Mouse (Mus musculus): ENCODE data around the gene Slc17a7.

The Slc17a7 gene

DNA sequence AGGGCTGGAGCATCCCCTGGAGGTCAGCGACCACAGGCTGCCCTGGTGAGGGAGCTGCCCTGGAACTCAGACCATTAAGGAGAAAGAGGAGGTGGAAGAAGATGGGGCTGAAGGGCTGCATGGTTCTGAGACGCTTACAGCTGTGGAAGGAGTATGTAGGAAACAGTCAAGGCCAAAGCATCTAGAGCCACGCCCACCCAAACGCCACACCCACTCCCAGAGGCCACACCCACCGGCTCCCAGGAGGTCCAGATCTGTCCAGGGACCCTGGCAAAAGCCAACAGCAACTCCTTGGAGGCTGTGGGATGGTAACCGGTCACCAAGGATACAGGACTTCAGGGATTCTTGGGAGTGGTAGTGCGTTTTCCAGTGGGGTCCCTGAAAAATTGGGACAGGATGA lies 14.8 kb downstream of the Slc17a7 start:
- no peak for DNase-seq (ENCODE audit: low spot score)

GRCm38 (mm10) chr7:45179469-45179868 lies 15.7 kb downstream of the Slc17a7 start, which contains the start of gene Gfy:
Gene Gfy, minus strand, starts transcription at chr7:45179569.
- no peak for DNase-seq (ENCODE audit: low spot score)

GRCm38 (mm10) chr7:45180896-45181477 lies 17.2 kb downstream of the Slc17a7 start, which contains the start of gene Pth2:
Gene Pth2, plus strand, starts transcription at chr7:45180995.
- no peak for DNase-seq (ENCODE audit: low spot score)

GRCm38 (mm10) chr7:45181540-45181939 lies 17.8 kb downstream of the Slc17a7 start:
- no peak for DNase-seq (ENCODE audit: low spot score)

DNA sequence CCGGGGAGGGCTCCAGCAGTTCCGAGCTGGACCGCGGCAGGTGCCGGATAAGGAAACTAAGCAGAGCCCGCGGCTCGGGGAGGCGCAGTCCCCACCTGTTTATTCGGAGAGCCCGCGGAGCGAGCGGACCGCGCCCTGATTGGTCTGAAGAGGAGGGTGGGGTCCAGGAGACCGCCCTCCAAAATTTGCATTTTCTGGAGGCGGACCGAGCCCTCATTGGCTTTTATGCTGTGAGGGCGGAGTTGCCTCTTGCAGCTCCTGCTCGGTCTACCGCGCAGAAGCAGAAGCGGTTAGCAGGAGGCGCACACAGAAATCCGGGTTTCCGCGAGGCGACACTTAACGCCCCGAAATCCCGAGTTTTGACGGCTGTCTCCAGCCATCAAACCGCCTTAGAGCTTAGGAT lies 18.5 kb downstream of the Slc17a7 start:
- peak; percentile 59 for DNase-seq (ENCODE audit: low spot score)

- DNase-seq (ENCODE audit: low spot score): no peak
Observed at GRCm38 (mm10) chr7:45182606-45183005, 18.9 kb downstream of the Slc17a7 start.

- DNase-seq (ENCODE audit: low spot score): no peak
Observed at GRCm38 (mm10) chr7:45183672-45184071, 19.9 kb downstream of the Slc17a7 start.

DNA sequence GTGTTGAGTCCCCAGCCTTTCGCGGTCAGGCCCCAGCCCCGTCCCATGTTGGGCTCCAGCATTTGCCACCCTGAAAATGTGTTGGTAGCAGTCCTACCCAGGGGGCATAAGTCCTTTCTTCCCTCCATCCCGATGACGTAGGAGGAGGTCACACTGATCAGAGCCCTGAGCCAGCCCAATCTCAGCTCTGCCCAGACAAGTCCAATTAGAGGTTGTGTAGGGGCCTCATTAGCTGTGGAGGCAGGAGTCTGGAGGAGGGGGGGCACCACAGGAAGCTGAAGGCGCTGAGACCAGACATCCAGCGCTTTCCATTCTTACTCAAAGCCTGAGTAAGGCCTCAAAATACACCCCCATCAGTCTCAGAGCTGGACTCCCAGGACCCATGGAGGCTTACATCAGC lies 22.2 kb downstream of the Slc17a7 start:
- DNase-seq (ENCODE audit: low spot score): no peak

DNA sequence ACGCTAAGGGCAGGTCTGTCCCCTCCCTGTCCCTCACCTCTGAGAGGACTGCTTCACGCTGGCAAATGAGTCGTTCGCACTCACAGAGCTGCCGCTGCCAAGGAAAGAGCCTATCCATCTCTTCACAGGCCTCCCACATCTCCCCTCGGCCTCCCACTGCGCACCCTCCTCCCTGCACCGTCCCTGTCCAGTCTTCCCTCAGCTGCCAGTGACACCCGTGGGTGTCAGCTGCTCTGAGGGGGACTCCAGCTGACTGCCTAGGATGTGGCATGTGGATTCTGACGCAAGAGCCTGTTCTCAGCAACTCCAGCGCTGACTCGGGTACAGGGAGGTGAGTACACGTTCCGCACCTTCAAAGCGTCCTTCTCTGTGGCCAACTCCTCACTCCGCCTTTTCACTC lies 25.9 kb downstream of the Slc17a7 start:
- no peak for DNase-seq (ENCODE audit: low spot score)

GRCm38 (mm10) chr7:45190186-45190585 lies 26.4 kb downstream of the Slc17a7 start:
- DNase-seq (ENCODE audit: low spot score): no peak

DNA sequence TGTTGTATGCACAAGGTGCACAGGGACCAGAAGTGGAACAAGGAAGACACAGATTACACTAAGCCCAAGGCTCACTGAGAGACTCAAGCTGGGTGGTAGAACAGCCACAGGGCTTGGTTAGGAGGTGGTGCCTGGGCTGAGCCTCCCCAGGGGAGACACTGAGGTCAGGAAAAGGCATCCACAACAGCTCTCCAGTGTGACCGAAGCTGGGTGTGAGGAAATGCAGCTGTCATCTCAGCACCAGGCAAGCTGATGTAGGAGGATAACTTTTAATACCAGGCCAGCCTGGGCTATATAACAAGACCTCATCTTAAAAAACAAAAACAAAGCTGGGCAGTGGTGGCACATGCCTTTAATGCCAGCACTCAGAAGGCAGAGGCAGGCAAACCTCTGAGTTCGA lies 27.4 kb downstream of the Slc17a7 start:
- no peak for DNase-seq (ENCODE audit: low spot score)

GRCm38 (mm10) chr7:45191803-45192363 lies 28.1 kb downstream of the Slc17a7 start:
- DNase-seq (ENCODE audit: low spot score): no peak

DNA sequence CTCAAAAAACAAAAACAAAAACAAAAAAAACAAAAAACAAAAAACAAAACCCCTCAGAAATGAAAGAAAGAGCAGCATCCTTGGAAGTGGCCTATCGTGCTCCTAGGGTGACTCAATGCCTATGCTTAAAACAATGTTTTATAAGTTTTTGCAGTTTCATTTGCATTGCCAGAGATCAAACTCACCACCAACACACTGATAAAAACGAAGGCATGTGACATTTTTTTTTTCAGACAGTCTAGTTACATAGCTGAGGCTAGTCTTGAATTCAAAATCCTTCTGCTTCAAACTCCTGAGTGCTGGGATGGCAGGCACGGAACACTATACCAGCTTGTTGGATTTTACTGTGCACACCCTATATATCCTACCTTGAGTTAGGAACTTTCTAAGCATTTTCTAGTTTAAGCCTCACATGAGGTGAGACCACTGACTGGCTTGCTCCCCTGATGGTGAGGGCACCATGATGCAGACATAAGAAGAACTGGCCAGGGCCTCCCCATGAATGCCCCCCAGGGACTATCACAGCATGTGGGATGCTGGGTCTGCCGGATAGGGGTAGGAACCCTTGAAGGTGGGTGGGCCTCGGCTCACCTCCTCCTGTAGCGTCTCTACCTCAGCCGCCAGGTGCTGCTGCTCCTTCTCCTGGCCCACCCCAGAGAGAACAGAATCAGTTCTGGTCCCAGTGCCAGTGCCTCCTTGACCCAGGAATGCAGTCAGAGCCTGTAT lies 29.0 kb downstream of the Slc17a7 start:
- no peak for DNase-seq (ENCODE audit: low spot score)

DNA sequence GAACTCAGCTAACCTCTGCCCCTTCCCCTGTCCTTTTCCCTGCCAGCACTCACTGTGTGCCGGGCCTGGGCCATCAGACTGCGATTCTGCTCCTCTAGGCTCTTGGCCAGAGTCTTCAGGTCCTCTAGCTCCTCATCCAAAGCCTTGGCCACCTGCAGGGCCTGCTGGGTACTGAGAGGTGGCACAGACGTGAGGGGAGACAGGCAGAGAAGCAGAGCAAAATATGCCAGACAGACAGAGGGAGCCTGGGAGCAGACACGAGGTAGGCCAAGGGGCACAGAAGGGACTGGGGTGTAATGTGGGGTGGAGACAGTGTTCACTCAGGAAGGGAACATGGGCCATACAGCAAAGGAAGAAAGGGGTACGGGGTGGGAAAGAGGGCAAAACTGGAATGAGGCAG lies 29.7 kb downstream of the Slc17a7 start:
- no peak for DNase-seq (ENCODE audit: low spot score)

DNA sequence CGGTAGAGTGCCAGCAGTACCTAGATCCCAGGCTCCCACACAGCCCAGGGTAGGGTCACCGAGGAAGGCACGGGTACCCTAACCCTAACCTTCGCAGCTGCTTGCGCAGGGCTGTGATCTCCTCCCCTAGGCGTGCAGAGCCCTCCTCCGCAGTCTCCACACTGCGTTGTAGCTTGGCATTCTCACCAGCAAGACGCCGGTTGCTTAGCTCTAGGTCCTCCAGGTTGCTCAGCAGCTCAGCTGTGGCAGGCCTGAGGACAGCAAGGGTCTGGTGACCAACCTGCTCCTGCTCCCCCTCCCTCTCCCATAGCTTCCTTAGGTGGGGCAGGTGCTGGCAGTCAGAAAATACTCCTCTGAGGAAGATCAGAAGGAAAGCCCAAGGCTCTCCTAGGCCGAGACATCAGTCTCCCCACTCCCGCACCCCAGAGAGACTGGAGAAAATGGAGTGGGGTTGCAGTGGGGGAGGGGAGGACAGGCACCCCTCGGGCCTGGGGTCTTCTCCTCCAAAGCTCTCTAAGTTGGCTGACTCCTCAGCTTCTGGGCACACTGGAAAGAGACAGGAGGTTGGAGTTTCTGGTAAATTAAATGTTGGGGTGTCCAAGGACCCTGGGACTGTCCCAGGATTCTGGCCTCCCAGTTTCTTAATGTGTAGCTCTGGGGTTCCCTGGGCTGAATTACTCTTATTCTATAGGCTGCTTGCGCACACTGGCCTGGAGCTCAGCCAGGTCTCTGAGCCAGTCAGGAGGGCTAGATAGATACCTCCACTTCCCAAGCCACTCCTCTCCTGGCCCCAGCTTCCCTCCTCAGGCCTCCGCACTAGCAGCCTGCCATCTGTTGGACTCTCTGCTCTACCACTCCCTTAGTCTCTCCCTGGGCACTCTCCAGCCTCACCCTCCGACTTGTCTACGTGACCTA lies 30.4 kb downstream of the Slc17a7 start:
- no peak for DNase-seq (ENCODE audit: low spot score)

DNA sequence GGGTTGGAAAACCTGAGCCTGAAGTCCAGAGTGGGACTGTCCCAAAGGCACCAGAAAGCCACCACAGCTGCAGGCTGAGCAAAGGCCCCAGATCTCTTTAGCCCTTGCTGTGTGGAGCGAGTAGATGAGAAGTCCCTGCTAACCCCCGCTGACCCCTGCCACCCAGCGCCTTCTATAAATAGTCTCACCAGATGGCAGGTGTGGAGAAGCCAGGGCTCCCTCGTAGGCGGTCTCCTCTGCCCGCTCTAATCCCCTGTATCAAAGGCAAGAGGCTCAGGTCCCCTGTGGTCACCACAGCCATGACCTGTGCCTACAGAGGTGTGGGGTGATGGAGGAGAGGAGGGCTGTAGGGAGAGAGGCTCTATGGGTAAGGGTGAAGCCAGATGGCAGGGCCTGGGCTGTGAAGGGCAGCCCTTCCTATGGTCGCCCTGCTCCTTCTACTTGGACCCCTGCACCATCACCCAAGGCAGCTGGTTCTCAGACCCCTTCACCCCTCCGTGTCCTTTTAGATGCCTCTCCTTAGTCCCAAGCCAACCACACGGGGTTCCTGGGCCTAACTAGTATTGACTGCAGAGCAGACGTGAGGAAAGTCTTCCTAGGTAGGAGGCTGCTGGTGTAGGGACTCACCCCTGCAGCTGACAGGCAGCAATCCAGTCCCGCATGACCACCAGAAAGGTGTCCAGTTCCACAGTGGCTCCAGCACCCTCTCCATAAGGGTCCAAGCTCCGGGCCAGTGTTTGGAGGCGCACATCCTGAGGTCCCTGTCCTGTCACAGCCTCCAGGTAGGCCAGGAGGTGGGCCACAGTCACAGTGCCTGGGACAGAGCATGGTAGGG lies 31.8 kb downstream of the Slc17a7 start:
- no peak for DNase-seq (ENCODE audit: low spot score)

GRCm38 (mm10) chr7:45196176-45196535 lies 32.4 kb downstream of the Slc17a7 start:
- no peak for DNase-seq (ENCODE audit: low spot score)

DNA sequence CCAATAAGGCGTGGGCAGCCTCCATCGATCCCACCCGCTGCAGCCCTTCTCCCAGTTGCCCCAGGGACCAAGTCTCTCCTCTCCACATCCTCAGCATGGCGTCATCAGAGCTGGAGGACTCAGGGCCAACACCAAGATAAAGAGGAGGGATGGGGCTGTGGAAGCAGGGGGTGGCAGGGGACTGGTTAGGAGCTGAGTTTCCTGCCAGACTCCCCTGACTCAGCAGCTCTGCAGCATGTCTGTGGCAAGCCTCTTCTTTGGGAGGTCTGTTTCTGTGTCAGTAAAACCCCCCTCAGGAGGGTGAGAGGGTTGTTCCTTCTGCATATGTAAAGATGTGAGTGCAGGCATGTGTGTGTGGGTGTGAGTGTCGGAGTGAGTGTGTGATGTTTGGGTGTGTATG lies 33.2 kb downstream of the Slc17a7 start:
- DNase-seq (ENCODE audit: low spot score): no peak

- DNase-seq (ENCODE audit: low spot score): no peak
Observed at GRCm38 (mm10) chr7:45198435-45198834, 34.7 kb downstream of the Slc17a7 start.

- no peak for DNase-seq (ENCODE audit: low spot score)
Observed at GRCm38 (mm10) chr7:45198961-45199360, 35.2 kb downstream of the Slc17a7 start.

- DNase-seq (ENCODE audit: low spot score): no peak
Observed at GRCm38 (mm10) chr7:45202654-45203053, 38.9 kb downstream of the Slc17a7 start.

Measured in ovary, postnatal 10 days (tissue).